In the genomic region with DNA sequence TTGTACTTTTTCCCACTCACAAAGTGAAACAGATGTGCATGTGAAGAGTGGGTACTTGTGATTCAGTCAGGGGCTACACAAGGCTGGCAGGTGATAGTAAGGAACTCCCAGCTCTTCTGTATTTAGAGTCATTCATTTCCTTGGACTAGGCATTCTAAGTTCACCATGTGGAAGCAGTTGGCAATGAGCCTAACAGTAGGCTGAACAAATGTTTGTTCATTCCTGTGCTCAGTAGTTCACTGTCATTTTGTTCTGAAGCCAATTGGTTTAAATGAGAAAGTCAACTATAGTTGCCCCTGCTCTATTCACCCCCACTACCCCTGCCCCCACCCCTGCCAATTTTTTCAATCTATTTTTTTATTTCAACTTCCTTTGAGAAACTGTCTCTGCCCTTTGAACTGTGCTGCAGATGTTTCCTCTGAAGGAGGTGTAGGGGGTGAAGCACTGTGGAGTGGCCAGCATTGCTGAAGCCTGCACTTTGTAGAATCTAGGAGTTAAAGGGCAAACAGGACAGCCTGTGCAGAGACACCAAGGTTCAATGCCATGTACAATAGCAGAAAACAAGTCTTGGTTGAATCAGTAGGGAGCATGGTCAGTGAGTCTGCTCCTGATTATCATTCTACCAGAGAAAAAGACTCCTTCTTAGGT, we compare ENCODE assay signal across 9 mouse cellular contexts. TPM values are rescaled to one million over a fixed set of nuclear protein-coding genes. Genes with fewer than 3 reads are reported as not detected.
A peak's percentile ranks its signal among the peaks of the same experiment; 100 is the strongest.
DNase-seq lines count a peak whose midpoint lies in the region; ATAC-seq and TF ChIP-seq lines count a peak whose summit lies in the region.
"Had no signal": no experiment of that assay in that cellular context is flagged by ENCODE, and none has a peak within 500 bp of the region (broad histone marks: within the 10 kb centered on the region; RNA-seq: fewer than 3 reads in every experiment).

No protein-coding gene starts in this region.

- TF ChIP-seq EP300 in liver, embryonic 14.5 days (IDR thresholded peaks at IDR 0.05; ENCODE audit: low read depth) = no peak

- DNase-seq in liver, adult 2 months (ENCODE audit: extremely low read depth, low read depth, low spot score) = peak; percentile 86
- DNase-seq in liver = no peak
- peak; percentile 18 to 20 for DNase-seq in cerebellum, postnatal 10 days
- no peak for DNase-seq in liver, embryonic 14.5 days (ENCODE audit: low read depth in 3 of 3, low spot score in 3 of 3)
- peak; percentile 29 for DNase-seq in thymus, postnatal 14 days
- no peak for DNase-seq in embryo, embryonic 10 days (ENCODE audit: low spot score)
- no peak for DNase-seq in embryo, embryonic 10.5 days (ENCODE audit: low spot score)
- DNase-seq: adrenal gland, adult 8-10 months had no signal

- H3K79me2 ChIP-seq in liver, adult 2 months (ENCODE audit: control insufficient read depth, insufficient read depth, low read length) = no peaks in the 10 kb centered on the region

- H3K27me3 ChIP-seq in liver, adult 2 months (ENCODE audit: control insufficient read depth, insufficient read depth, low read length) = no peaks in the 10 kb centered on the region
- no peaks in the 10 kb centered on the region for H3K27me3 ChIP-seq in liver, embryonic 14.5 days (ENCODE audit: control insufficient read depth, insufficient read depth, low read length)

- H3K4me1 ChIP-seq in liver, adult 2 months (ENCODE audit: control insufficient read depth, insufficient read depth, low read length) = peaks cover 7% of the 10 kb centered on the region; the same call in 1 of the 2 replicates
- peaks cover 6 to 11% of the 10 kb centered on the region in 2 experiments; a peak in 3 of 4 replicates for H3K4me1 ChIP-seq in liver, embryonic 14.5 days (replicated peaks; ENCODE audit: control insufficient read depth in 2 of 2, insufficient read depth in 2 of 2, low read length in 1 of 2)

- peak overlapping the region; percentile 78; the same call in 1 of the 2 replicates for H3K27ac ChIP-seq in liver, adult 2 months (replicated peaks; ENCODE audit: insufficient read depth, low read depth, low read length)
- H3K27ac ChIP-seq in liver, embryonic 14.5 days = peak overlapping the region; percentile 63

- TF ChIP-seq POLR2A in liver, adult 2 months (IDR thresholded peaks at IDR 0.05; ENCODE audit: extremely low read depth, insufficient read depth, low read length) = no peak

- TF ChIP-seq CTCF in liver, adult 2 months (IDR thresholded peaks at IDR 0.05; ENCODE audit: low read depth, low read length) = no peak
- TF ChIP-seq CTCF in liver, embryonic 14.5 days (IDR thresholded peaks at IDR 0.05; ENCODE audit: low read depth) = no peak

- H3K36me3 ChIP-seq in liver, adult 2 months (ENCODE audit: control insufficient read depth, insufficient read depth, low read length) = peaks cover 6% of the 10 kb centered on the region; the same call in 1 of the 2 replicates
- peaks cover 15% of the 10 kb centered on the region for H3K36me3 ChIP-seq in liver, embryonic 14.5 days (replicated peaks; ENCODE audit: control insufficient read depth, insufficient read depth, low read depth)

- H3K4me2 ChIP-seq in liver, embryonic 14.5 days (ENCODE audit: low read depth) = peak overlapping the region; percentile 77

- no peaks in the 10 kb centered on the region for H3K9me3 ChIP-seq in liver, embryonic 14.5 days (ENCODE audit: control insufficient read depth, low read length)

- ATAC-seq in liver, embryonic 14.5 days (ENCODE audit: insufficient read depth) = no peak
- no peak for ATAC-seq in monocyte, adult 5-6 weeks (replicated peaks; ENCODE audit: insufficient number of reproducible peaks, low FRiP score, low TSS enrichment, poor library complexity, severe bottlenecking)

- H3K9ac ChIP-seq in liver, adult 2 months (ENCODE audit: low read depth, low read length) = no peak overlapping the region
- H3K9ac ChIP-seq in liver, embryonic 14.5 days (replicated peaks) = peak overlapping the region; percentile 83

- no peak overlapping the region for H3K4me3 ChIP-seq in liver, adult 2 months (ENCODE audit: insufficient read depth, low read depth, low read length)
- peak overlapping the region; percentile 78 to 85 for H3K4me3 ChIP-seq in liver, embryonic 14.5 days (ENCODE audit: insufficient read depth in 1 of 2, low read depth in 2 of 2, low read length in 2 of 2)

RNA-seq across cellular contexts. Expression of a gene that starts 2.4 kb away (rescaled TPM):
- total RNA-seq in liver, adult 2 months (2014; rRNA removed) = 18.3 and 26.4 TPM in 2 replicates
- polyA plus RNA-seq in liver, adult 2 months (2012; rRNA removed) = 35.8 and 46.7 TPM in 2 replicates
- 44.1 and 63.9 TPM in 2 replicates for polyA plus RNA-seq in liver, embryonic 14.5 days (2012; rRNA removed)
- 90.4 and 97.8 TPM in 2 replicates for polyA plus RNA-seq in liver, embryonic 14.5 days (2014; fragmentation: Nextera tagmentation; extraction: Ambion mirVana)
- total RNA-seq in monocyte, adult 5-6 weeks (2017) = 116 to 175 TPM (median 117 TPM) in 3 replicates

RNA-seq across cellular contexts. Expression of a gene that starts 32.8 kb away (rescaled TPM):
- 22.4 and 24.0 TPM in 2 replicates for total RNA-seq in liver, adult 2 months (2014; rRNA removed)
- polyA plus RNA-seq in liver, adult 2 months (2012; rRNA removed) = 6.2 and 9.4 TPM in 2 replicates
- 31.9 and 48.1 TPM in 2 replicates for polyA plus RNA-seq in liver, embryonic 14.5 days (2012; rRNA removed)
- polyA plus RNA-seq in liver, embryonic 14.5 days (2014; fragmentation: Nextera tagmentation; extraction: Ambion mirVana) = 69.3 and 82.8 TPM in 2 replicates
- total RNA-seq in monocyte, adult 5-6 weeks (2017) = 50.5 to 74.7 TPM (median 72.4 TPM) in 3 replicates

RNA-seq across cellular contexts. Expression of a gene that starts 35.1 kb away (rescaled TPM):
- not detected in 2 replicates for total RNA-seq in liver, adult 2 months (2014; rRNA removed)
- not detected in 2 replicates for polyA plus RNA-seq in liver, adult 2 months (2012; rRNA removed)
- not detected in 2 replicates for polyA plus RNA-seq in liver, embryonic 14.5 days (2012; rRNA removed)
- not detected in 2 replicates for polyA plus RNA-seq in liver, embryonic 14.5 days (2014; fragmentation: Nextera tagmentation; extraction: Ambion mirVana)
- total RNA-seq in monocyte, adult 5-6 weeks (2017) = not detected in 3 replicates

RNA-seq across cellular contexts. Expression of a gene that starts 43.2 kb away (rescaled TPM):
- 0.28 and 0.40 TPM in 2 replicates for total RNA-seq in liver, adult 2 months (2014; rRNA removed)
- polyA plus RNA-seq in liver, adult 2 months (2012; rRNA removed) = 0.11 and 0.18 TPM in 2 replicates
- polyA plus RNA-seq in liver, embryonic 14.5 days (2012; rRNA removed) = 0.57 and 0.63 TPM in 2 replicates
- polyA plus RNA-seq in liver, embryonic 14.5 days (2014; fragmentation: Nextera tagmentation; extraction: Ambion mirVana) = 0.56 and 0.69 TPM in 2 replicates
- total RNA-seq in monocyte, adult 5-6 weeks (2017) = 13.7 to 36.8 TPM (median 15.5 TPM) in 3 replicates

Comparison
In these comparisons a context has a peak if more than half of its experiments do, and no peak if none do; other contexts are left out.
1. DNase-seq: peak in liver, adult 2 months (single experiment), cerebellum, postnatal 10 days (2 of 2) and thymus, postnatal 14 days (single experiment); none in liver (single experiment), liver, embryonic 14.5 days (0 of 3), embryo, embryonic 10 days (single experiment) and embryo, embryonic 10.5 days (single experiment).